Mouse (Mus musculus) G1E (cell line): ENCODE data around the gene Pin1.

Experiments used
- CTCF ChIP-seq: IDR thresholded peaks from 2 replicates; pipeline ENCODE4 v1.5.1; 2012; ENCODE audit warnings: low read depth, low read length, inconsistent platforms, mixed read lengths
- GATA1 ChIP-seq: IDR thresholded peaks from 2 replicates; pipeline ENCODE4 v1.6.1; 2012; ENCODE audit warnings: borderline replicate concordance, low read length, inconsistent platforms, mixed read lengths
- GATA2 ChIP-seq: IDR thresholded peaks from 2 replicates; pipeline ENCODE4 v1.6.1; 2012; ENCODE audit warnings: low read depth, low read length, inconsistent platforms, borderline replicate concordance
- TAL1 ChIP-seq: conservative IDR thresholded peaks from 2 replicates; pipeline ENCODE4 v1.6.1; 2012; ENCODE audit warnings: low read depth, low read length, inconsistent platforms, mixed read lengths

- TF ChIP-seq GATA1 = no peak
- no peak for TF ChIP-seq CTCF
- TF ChIP-seq GATA2 = no peak
- TF ChIP-seq TAL1 = no peak
Measured at GRCm38 (mm10) chr9:20653859-20654258, 2.0 kb downstream of the Pin1 start.
